Mouse (Mus musculus): Measurements from ENCODE around the gene Adamts9. TPM values are rescaled to one million over a fixed set of nuclear protein-coding genes. Genes with fewer than 3 reads are reported as not detected.
A peak's percentile ranks its signal among the peaks of the same experiment; 100 is the strongest.

Gene Adamts9
- polyA plus RNA-seq, 1 experiment from 2014 or later, result 4.7 TPM

- Histone ChIP-seq H3K4me1 (replicated peaks; ENCODE audit: control insufficient read depth, insufficient read depth, low read length) (no peaks in the 10 kb centered on the region), H3K27me3 (ENCODE audit: control insufficient read depth, insufficient read depth, low read length) (no peaks in the 10 kb centered on the region), H3K36me3 (ENCODE audit: control insufficient read depth, insufficient read depth, low read length) (no peaks in the 10 kb centered on the region), H3K4me2 (replicated peaks; ENCODE audit: low read depth, low read length) (no peak overlapping the region), H3K4me3 (ENCODE audit: low read depth, low read length) (no peak overlapping the region), H3K9ac (ENCODE audit: low read depth, low read length) (no peak overlapping the region), H3K27ac (ENCODE audit: low read depth, low read length) (no peak overlapping the region), H3K9me3 (ENCODE audit: control insufficient read depth, low read length) (no peaks in the 10 kb centered on the region)
- 67% methylated on average over 8 of the region's 8 CpGs for WGBS
- DNase-seq (ENCODE audit: low spot score) (no peak), ATAC-seq (ENCODE audit: low FRiP score) (no peak)
Measured at GRCm38 (mm10) chr6:92909361-92909760, 33.9 kb downstream of the Adamts9 start.

- Histone ChIP-seq H3K4me2 (replicated peaks; ENCODE audit: low read depth, low read length) (no peak overlapping the region), H3K4me3 (ENCODE audit: low read depth, low read length) (no peak overlapping the region), H3K4me1 (replicated peaks; ENCODE audit: control insufficient read depth, insufficient read depth, low read length) (no peaks in the 10 kb centered on the region), H3K27ac (ENCODE audit: low read depth, low read length) (no peak overlapping the region), H3K27me3 (ENCODE audit: control insufficient read depth, insufficient read depth, low read length) (no peaks in the 10 kb centered on the region), H3K36me3 (ENCODE audit: control insufficient read depth, insufficient read depth, low read length) (no peaks in the 10 kb centered on the region), H3K9me3 (ENCODE audit: control insufficient read depth, low read length) (no peaks in the 10 kb centered on the region), H3K9ac (ENCODE audit: low read depth, low read length) (no peak overlapping the region)
- DNase-seq (ENCODE audit: low spot score) (peak; percentile 17), ATAC-seq (ENCODE audit: low FRiP score) (no peak)
- 17% methylated on average over 5 of the region's 5 CpGs for WGBS
Measured at GRCm38 (mm10) chr6:92905922-92906321, 37.4 kb downstream of the Adamts9 start.

- H3K9ac ChIP-seq (ENCODE audit: low read depth, low read length), result no peak overlapping the region
- H3K36me3 ChIP-seq (ENCODE audit: control insufficient read depth, insufficient read depth, low read length), result no peaks in the 10 kb centered on the region
- no peak overlapping the region for H3K4me2 ChIP-seq (replicated peaks; ENCODE audit: low read depth, low read length)
- no peaks in the 10 kb centered on the region for H3K27me3 ChIP-seq (ENCODE audit: control insufficient read depth, insufficient read depth, low read length)
- ATAC-seq (ENCODE audit: low FRiP score) (no peak), DNase-seq (ENCODE audit: low spot score) (no peak)
- no peaks in the 10 kb centered on the region for H3K4me1 ChIP-seq (replicated peaks; ENCODE audit: control insufficient read depth, insufficient read depth, low read length)
- H3K9me3 ChIP-seq (ENCODE audit: control insufficient read depth, low read length), result no peaks in the 10 kb centered on the region
- H3K27ac ChIP-seq (ENCODE audit: low read depth, low read length), result no peak overlapping the region
- H3K4me3 ChIP-seq (ENCODE audit: low read depth, low read length), result no peak overlapping the region
- 54% methylated on average over 2 of the region's 2 CpGs for WGBS
Measured at GRCm38 (mm10) chr6:92904491-92904890, 38.8 kb downstream of the Adamts9 start.

GRCm38 (mm10) chr6:92904037-92904436 lies 39.3 kb downstream of the Adamts9 start:
- Histone ChIP-seq H3K4me1 (replicated peaks; ENCODE audit: control insufficient read depth, insufficient read depth, low read length) (no peaks in the 10 kb centered on the region), H3K4me2 (replicated peaks; ENCODE audit: low read depth, low read length) (no peak overlapping the region), H3K9ac (ENCODE audit: low read depth, low read length) (no peak overlapping the region), H3K27ac (ENCODE audit: low read depth, low read length) (no peak overlapping the region), H3K36me3 (ENCODE audit: control insufficient read depth, insufficient read depth, low read length) (no peaks in the 10 kb centered on the region), H3K27me3 (ENCODE audit: control insufficient read depth, insufficient read depth, low read length) (no peaks in the 10 kb centered on the region), H3K9me3 (ENCODE audit: control insufficient read depth, low read length) (no peaks in the 10 kb centered on the region), H3K4me3 (ENCODE audit: low read depth, low read length) (no peak overlapping the region)
- no peak for ATAC-seq (ENCODE audit: low FRiP score)
- 78% methylated on average over 1 of the region's 1 CpGs for WGBS
- no peak for DNase-seq (ENCODE audit: low spot score)

- DNase-seq (ENCODE audit: low spot score), result no peak
- no peaks in the 10 kb centered on the region for H3K9me3 ChIP-seq (ENCODE audit: control insufficient read depth, low read length)
- WGBS, result 70% methylated on average over 1 of the region's 1 CpGs
- no peak overlapping the region for H3K27ac ChIP-seq (ENCODE audit: low read depth, low read length)
- H3K36me3 ChIP-seq (ENCODE audit: control insufficient read depth, insufficient read depth, low read length), result no peaks in the 10 kb centered on the region
- H3K9ac ChIP-seq (ENCODE audit: low read depth, low read length), result no peak overlapping the region
- H3K4me2 ChIP-seq (replicated peaks; ENCODE audit: low read depth, low read length), result no peak overlapping the region
- no peaks in the 10 kb centered on the region for H3K4me1 ChIP-seq (replicated peaks; ENCODE audit: control insufficient read depth, insufficient read depth, low read length)
- no peak overlapping the region for H3K4me3 ChIP-seq (ENCODE audit: low read depth, low read length)
- ATAC-seq (ENCODE audit: low FRiP score), result no peak
- no peaks in the 10 kb centered on the region for H3K27me3 ChIP-seq (ENCODE audit: control insufficient read depth, insufficient read depth, low read length)
Measured at GRCm38 (mm10) chr6:92891535-92891934, 51.8 kb downstream of the Adamts9 start.

GRCm38 (mm10) chr6:92883131-92883900 lies 60.0 kb downstream of the Adamts9 start:
- 40% methylated on average over 9 of the region's 9 CpGs for WGBS
- ATAC-seq (ENCODE audit: low FRiP score), result no peak
- H3K27ac ChIP-seq (ENCODE audit: low read depth, low read length), result no peak overlapping the region

GRCm38 (mm10) chr6:92882446-92882845 lies 60.8 kb downstream of the Adamts9 start:
- DNase-seq (ENCODE audit: low spot score) (no peak), ATAC-seq (ENCODE audit: low FRiP score) (no peak)
- no peak overlapping the region for H3K9ac ChIP-seq (ENCODE audit: low read depth, low read length)
- no peak overlapping the region for H3K4me3 ChIP-seq (ENCODE audit: low read depth, low read length)
- no peaks in the 10 kb centered on the region for H3K4me1 ChIP-seq (replicated peaks; ENCODE audit: control insufficient read depth, insufficient read depth, low read length)
- 82% methylated on average over 5 of the region's 5 CpGs for WGBS
- H3K27me3 ChIP-seq (ENCODE audit: control insufficient read depth, insufficient read depth, low read length), result no peaks in the 10 kb centered on the region
- no peak overlapping the region for H3K4me2 ChIP-seq (replicated peaks; ENCODE audit: low read depth, low read length)
- no peaks in the 10 kb centered on the region for H3K9me3 ChIP-seq (ENCODE audit: control insufficient read depth, low read length)
- no peaks in the 10 kb centered on the region for H3K36me3 ChIP-seq (ENCODE audit: control insufficient read depth, insufficient read depth, low read length)
- H3K27ac ChIP-seq (ENCODE audit: low read depth, low read length), result no peak overlapping the region

More at GRCm38 (mm10) chr6:92883131-92883900, 60.0 kb downstream of the Adamts9 start:
- H3K9me3 ChIP-seq (ENCODE audit: control insufficient read depth, low read length), result no peaks in the 10 kb centered on the region
- H3K4me1 ChIP-seq (replicated peaks; ENCODE audit: control insufficient read depth, insufficient read depth, low read length), result no peaks in the 10 kb centered on the region
- no peak overlapping the region for H3K9ac ChIP-seq (ENCODE audit: low read depth, low read length)
- no peak overlapping the region for H3K4me2 ChIP-seq (replicated peaks; ENCODE audit: low read depth, low read length)
- no peak for DNase-seq (ENCODE audit: low spot score)
- H3K36me3 ChIP-seq (ENCODE audit: control insufficient read depth, insufficient read depth, low read length), result no peaks in the 10 kb centered on the region
- no peaks in the 10 kb centered on the region for H3K27me3 ChIP-seq (ENCODE audit: control insufficient read depth, insufficient read depth, low read length)
- no peak overlapping the region for H3K4me3 ChIP-seq (ENCODE audit: low read depth, low read length)

- Histone ChIP-seq H3K27me3 (ENCODE audit: control insufficient read depth, insufficient read depth, low read length) (no peaks in the 10 kb centered on the region), H3K9me3 (ENCODE audit: control insufficient read depth, low read length) (no peaks in the 10 kb centered on the region), H3K27ac (ENCODE audit: low read depth, low read length) (no peak overlapping the region), H3K9ac (ENCODE audit: low read depth, low read length) (no peak overlapping the region), H3K36me3 (ENCODE audit: control insufficient read depth, insufficient read depth, low read length) (no peaks in the 10 kb centered on the region), H3K4me1 (replicated peaks; ENCODE audit: control insufficient read depth, insufficient read depth, low read length) (no peaks in the 10 kb centered on the region), H3K4me3 (ENCODE audit: low read depth, low read length) (no peak overlapping the region), H3K4me2 (replicated peaks; ENCODE audit: low read depth, low read length) (no peak overlapping the region)
- ATAC-seq (ENCODE audit: low FRiP score), result no peak
- no peak for DNase-seq (ENCODE audit: low spot score)
- 74% methylated on average over 14 of the region's 14 CpGs for WGBS
Measured at GRCm38 (mm10) chr6:92879700-92880265, 63.5 kb downstream of the Adamts9 start.

GRCm38 (mm10) chr6:92878771-92879170 lies 64.5 kb downstream of the Adamts9 start:
- no peak overlapping the region for H3K9ac ChIP-seq (ENCODE audit: low read depth, low read length)
- H3K4me3 ChIP-seq (ENCODE audit: low read depth, low read length), result no peak overlapping the region
- DNase-seq (ENCODE audit: low spot score) (no peak), ATAC-seq (ENCODE audit: low FRiP score) (no peak)
- H3K9me3 ChIP-seq (ENCODE audit: control insufficient read depth, low read length), result no peaks in the 10 kb centered on the region
- no peaks in the 10 kb centered on the region for H3K4me1 ChIP-seq (replicated peaks; ENCODE audit: control insufficient read depth, insufficient read depth, low read length)
- no peak overlapping the region for H3K27ac ChIP-seq (ENCODE audit: low read depth, low read length)
- 93% methylated on average over 5 of the region's 5 CpGs for WGBS
- H3K36me3 ChIP-seq (ENCODE audit: control insufficient read depth, insufficient read depth, low read length), result no peaks in the 10 kb centered on the region
- H3K4me2 ChIP-seq (replicated peaks; ENCODE audit: low read depth, low read length), result no peak overlapping the region
- no peaks in the 10 kb centered on the region for H3K27me3 ChIP-seq (ENCODE audit: control insufficient read depth, insufficient read depth, low read length)
